Mouse (Mus musculus): Measurements from ENCODE around the gene Hps1.

Gene Hps1

GRCm38 (mm10) chr19:42779531-42780155 lies at the start of gene Hps1:
Gene Hps1 (minus strand): TSS chr19:42779978.
- in situ Hi-C loops (cut with MboI; ENCODE audit: unreplicated experiment in 2 of 2) = loop anchor here (10.0 to 25.0 kb wide), 4 partner anchors 355 to 983 kb away; partner anchors contain the start of genes Slc25a28 (in 2 of the 2), Cox15 (in 1 of the 2) and Cutc (in 1 of the 2)

GRCm38 (mm10) chr19:42829196-42829595 lies 49.4 kb upstream of the Hps1 start:
- in situ Hi-C loops (cut with MboI; ENCODE audit: unreplicated experiment in 2 of 2) = no loop called here

- in situ Hi-C loops (cut with MboI; ENCODE audit: unreplicated experiment in 2 of 2) = no loop called here
Observed at GRCm38 (mm10) chr19:42827843-42828242, 48.1 kb upstream of the Hps1 start.

- in situ Hi-C loops (cut with MboI; ENCODE audit: unreplicated experiment in 2 of 2) = no loop called here
Observed at GRCm38 (mm10) chr19:42820109-42820508, 40.3 kb upstream of the Hps1 start.

GRCm38 (mm10) chr19:42817761-42818160 lies 38.0 kb upstream of the Hps1 start:
- in situ Hi-C loops (cut with MboI; ENCODE audit: unreplicated experiment in 2 of 2) = no loop called here

- in situ Hi-C loops (cut with MboI; ENCODE audit: unreplicated experiment in 2 of 2) = no loop called here
Observed at GRCm38 (mm10) chr19:42816261-42816660, 36.5 kb upstream of the Hps1 start.

- in situ Hi-C loops (cut with MboI; ENCODE audit: unreplicated experiment in 2 of 2) = no loop called here
Observed at GRCm38 (mm10) chr19:42810140-42810539, 30.4 kb upstream of the Hps1 start.

GRCm38 (mm10) chr19:42809491-42809890 lies 29.7 kb upstream of the Hps1 start:
- in situ Hi-C loops (cut with MboI; ENCODE audit: unreplicated experiment in 2 of 2) = loop anchor here in 1 of 2 experiments (5.0 kb wide), 1 partner anchor 107 kb away; no protein-coding TSS in a partner anchor

GRCm38 (mm10) chr19:42797866-42798265 lies 18.1 kb upstream of the Hps1 start:
- in situ Hi-C loops (cut with MboI; ENCODE audit: unreplicated experiment in 2 of 2) = loop anchor here (5.0 to 25.0 kb wide), 6 partner anchors 594 to 964 kb away; partner anchors contain the start of genes Slc25a28 (in 2 of the 2), Cox15 (in 1 of the 2) and Cutc (in 1 of the 2)

GRCm38 (mm10) chr19:42795801-42796200 lies 16.0 kb upstream of the Hps1 start:
- in situ Hi-C loops (cut with MboI; ENCODE audit: unreplicated experiment in 2 of 2) = loop anchor here (5.0 to 25.0 kb wide), 6 partner anchors 596 to 966 kb away; partner anchors contain the start of genes Slc25a28 (in 2 of the 2), Cox15 (in 1 of the 2) and Cutc (in 1 of the 2)

GRCm38 (mm10) chr19:42794914-42795613 lies 15.3 kb upstream of the Hps1 start:
- in situ Hi-C loops (cut with MboI; ENCODE audit: unreplicated experiment in 2 of 2) = loop anchor here (5.0 to 25.0 kb wide), 6 partner anchors 597 to 967 kb away; partner anchors contain the start of genes Slc25a28 (in 2 of the 2), Cox15 (in 1 of the 2) and Cutc (in 1 of the 2)

- in situ Hi-C loops (cut with MboI; ENCODE audit: unreplicated experiment in 2 of 2) = loop anchor here (25.0 kb wide), 2 partner anchors 874 to 974 kb away; partner anchors contain the start of genes Slc25a28 (in 2 of the 2), Cox15 (in 1 of the 2) and Cutc (in 1 of the 2)
Observed at GRCm38 (mm10) chr19:42788311-42788710, 8.5 kb upstream of the Hps1 start.

GRCm38 (mm10) chr19:42785562-42786220 lies 5.9 kb upstream of the Hps1 start:
- in situ Hi-C loops (cut with MboI; ENCODE audit: unreplicated experiment in 2 of 2) = loop anchor here (25.0 kb wide), 2 partner anchors 877 to 977 kb away; partner anchors contain the start of genes Slc25a28 (in 2 of the 2), Cox15 (in 1 of the 2) and Cutc (in 1 of the 2)

- in situ Hi-C loops (cut with MboI; ENCODE audit: unreplicated experiment in 2 of 2) = loop anchor here (25.0 kb wide), 2 partner anchors 877 to 977 kb away; partner anchors contain the start of genes Slc25a28 (in 2 of the 2), Cox15 (in 1 of the 2) and Cutc (in 1 of the 2)
Observed at GRCm38 (mm10) chr19:42785129-42785528, 5.4 kb upstream of the Hps1 start.

GRCm38 (mm10) chr19:42780156-42780538 lies 369 bp upstream of the Hps1 start:
- in situ Hi-C loops (cut with MboI; ENCODE audit: unreplicated experiment in 2 of 2) = loop anchor here (25.0 kb wide), 2 partner anchors 882 to 982 kb away; partner anchors contain the start of genes Slc25a28 (in 2 of the 2), Cox15 (in 1 of the 2) and Cutc (in 1 of the 2)

- in situ Hi-C loops (cut with MboI; ENCODE audit: unreplicated experiment in 2 of 2) = loop anchor here (10.0 to 25.0 kb wide), 4 partner anchors 353 to 984 kb away; partner anchors contain the start of genes Slc25a28 (in 2 of the 2), Cox15 (in 1 of the 2) and Cutc (in 1 of the 2)
Observed at GRCm38 (mm10) chr19:42777801-42778200, 2.0 kb downstream of the Hps1 start.

- in situ Hi-C loops (cut with MboI; ENCODE audit: unreplicated experiment in 2 of 2) = loop anchor here (10.0 to 25.0 kb wide), 4 partner anchors 352 to 985 kb away; partner anchors contain the start of genes Slc25a28 (in 2 of the 2), Cox15 (in 1 of the 2) and Cutc (in 1 of the 2)
Observed at GRCm38 (mm10) chr19:42776813-42777212, 3.0 kb downstream of the Hps1 start.

- in situ Hi-C loops (cut with MboI; ENCODE audit: unreplicated experiment in 2 of 2) = loop anchor here (10.0 kb wide), 2 partner anchors 346 to 456 kb away; no protein-coding TSS in a partner anchor
Observed at GRCm38 (mm10) chr19:42770141-42770872, 9.5 kb downstream of the Hps1 start.

GRCm38 (mm10) chr19:42769648-42770047 lies 10.1 kb downstream of the Hps1 start:
- in situ Hi-C loops (cut with MboI; ENCODE audit: unreplicated experiment in 2 of 2) = loop anchor here (10.0 kb wide), 2 partner anchors 345 to 455 kb away; no protein-coding TSS in a partner anchor
